Mouse (Mus musculus) megakaryocyte, embryonic 14.5 days (primary cell): ENCODE measurements around the gene Syngr3.

Experiments used
- FLI1 ChIP-seq: IDR thresholded peaks from 2 replicates; pipeline ENCODE4 v1.6.1; 2012; ENCODE audit warnings: low read length, inconsistent platforms, mixed read lengths
- GATA1 ChIP-seq: IDR thresholded peaks from 3 replicates; pipeline ENCODE4 v1.6.1; 2012; ENCODE audit warnings: mixed read lengths, low read length, inconsistent platforms, borderline replicate concordance

GRCm38 (mm10) chr17:24699473-24699872 is 9.7 kb upstream of the Syngr3 start:
- no peak for TF ChIP-seq GATA1
- TF ChIP-seq FLI1, result no peak
